Mouse (Mus musculus) limb, embryonic 11.5 days (tissue): Measurements from ENCODE around the gene Shisa3. TPM values are rescaled to one million over a fixed set of nuclear protein-coding genes. Genes with fewer than 3 reads are reported as not detected.

ENCODE experiments used
- ATAC-seq: fragments of 200-750 bp; cut with Nextera tagmentation; 2 replicates; pipeline ENCODE4 v1.8.0; 2017; ENCODE audit warnings: low read depth; ENCODE audit not compliant: insufficient number of reproducible peaks, low FRiP score, low TSS enrichment
- DNase-seq: peaks from one replicate; pipeline ENCODE4 v3.0.0-alpha.2; 2015; ENCODE audit warnings: low spot score
- H3K27ac ChIP-seq: fragments of 300-500 bp; sonication (generic); replicated peaks from 2 replicates; pipeline ENCODE4 v1.5.1; 2014; ENCODE audit warnings: low read depth, mild to moderate bottlenecking, low read length
- H3K27me3 ChIP-seq: fragments of 300-500 bp; sonication (generic); 2 replicates; pipeline ENCODE4 v1.6.1; 2014; ENCODE audit warnings: mild to moderate bottlenecking, low read length, mixed read lengths; ENCODE audit not compliant: control insufficient read depth, insufficient read depth
- H3K36me3 ChIP-seq: fragments of 300-500 bp; sonication (generic); 2 replicates; pipeline ENCODE4 v1.6.1; 2014; ENCODE audit warnings: mild to moderate bottlenecking, low read length, moderate library complexity, mixed read lengths; ENCODE audit not compliant: control insufficient read depth, insufficient read depth
- H3K4me1 ChIP-seq: fragments of 300-500 bp; sonication (generic); 2 replicates; pipeline ENCODE4 v1.6.1; 2014; ENCODE audit warnings: low read length, mixed read lengths; ENCODE audit not compliant: control insufficient read depth, insufficient read depth
- H3K4me2 ChIP-seq: fragments of 300-500 bp; sonication (generic); 2 replicates; pipeline ENCODE4 v1.6.1; 2014; ENCODE audit warnings: low read depth, mild to moderate bottlenecking, moderate library complexity; ENCODE audit not compliant: severe bottlenecking
- H3K4me3 ChIP-seq: fragments of 300-500 bp; sonication (generic); 2 replicates; pipeline ENCODE4 v1.5.1; 2014; ENCODE audit warnings: low read depth, low read length
- H3K9ac ChIP-seq: fragments of 300-500 bp; sonication (generic); 2 replicates; pipeline ENCODE4 v1.6.1; 2014; ENCODE audit warnings: mild to moderate bottlenecking, low read length
- H3K9me3 ChIP-seq: fragments of 300-500 bp; sonication (generic); 2 replicates; pipeline ENCODE4 v1.6.1; 2016; ENCODE audit warnings: low read length; ENCODE audit not compliant: control insufficient read depth
- WGBS: fragments of 180-500 bp; shearing (Covaris S2); extraction: QIAGEN DNeasy Blood & Tissue Kit; methylation state at CpG from one replicate; pipeline ENCODE4 v1.1.7; 2014; 5-methylcytosine and 5-hydroxymethylcytosine counted together
- polyA plus RNA-seq: library from polyadenylated mRNA; unstranded; fragments of >200 nt; fragmentation: Nextera tagmentation; extraction: Ambion mirVana; gene quantifications from 2 replicates; pipeline ENCODE4 v1.2.1, GENCODE M21; 2014

Gene Shisa3
- polyA plus RNA-seq, 1 experiment from 2014 or later = 6.8 TPM

DNA sequence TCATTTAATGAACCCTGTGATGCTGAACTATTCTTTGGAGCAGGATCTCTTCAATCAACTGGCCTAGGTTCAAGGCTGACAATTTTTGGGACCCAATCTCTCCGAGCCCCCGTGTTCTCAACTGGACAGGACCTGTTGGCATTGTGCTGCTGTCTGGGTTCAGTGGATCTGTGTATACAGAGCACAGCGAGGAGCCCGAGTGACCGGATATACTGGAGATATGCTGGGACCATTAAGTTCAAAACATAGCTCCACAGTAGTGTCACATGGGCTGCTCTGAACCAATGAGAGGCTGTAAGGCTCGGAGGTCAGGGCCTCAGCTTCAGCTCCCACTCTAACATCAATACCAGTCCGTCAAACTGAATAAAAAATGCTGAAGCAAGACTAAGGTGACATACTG, 21.8 kb downstream of the Shisa3 start:
- no peaks in the 10 kb centered on the region for H3K27me3 ChIP-seq
- no peak overlapping the region for H3K4me2 ChIP-seq
- no peak overlapping the region for H3K9ac ChIP-seq
- ATAC-seq (no peak), DNase-seq (peak; percentile 18)
- H3K27ac ChIP-seq = no peak overlapping the region
- H3K9me3 ChIP-seq = no peaks in the 10 kb centered on the region
- no peaks in the 10 kb centered on the region for H3K36me3 ChIP-seq
- 86% methylated on average over 7 of the region's 7 CpGs for WGBS
- no peak overlapping the region for H3K4me3 ChIP-seq
- H3K4me1 ChIP-seq = no peaks in the 10 kb centered on the region

DNA sequence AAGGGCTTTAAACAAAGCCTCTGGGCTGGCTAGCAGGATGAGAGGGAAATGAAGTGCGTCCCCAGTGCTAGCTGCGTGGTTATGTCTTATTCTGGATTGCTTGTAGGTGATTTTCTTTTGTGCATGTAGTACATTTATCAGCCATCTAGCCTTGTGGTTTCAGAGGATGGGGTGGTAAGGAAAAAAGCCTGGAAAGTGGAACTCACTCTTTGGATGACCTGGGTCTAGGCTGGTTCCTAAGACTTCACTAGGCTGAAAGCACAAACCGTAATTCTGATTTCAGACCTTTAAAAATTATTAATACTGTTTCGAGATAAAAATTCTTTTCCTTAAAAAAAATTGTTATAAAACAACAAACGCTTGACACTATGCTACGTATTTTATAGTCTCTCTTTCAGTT, 22.2 kb downstream of the Shisa3 start:
- ATAC-seq = no peak
- peak; percentile 21 for DNase-seq
- WGBS = 93% methylated on average over 6 of the region's 6 CpGs

DNA sequence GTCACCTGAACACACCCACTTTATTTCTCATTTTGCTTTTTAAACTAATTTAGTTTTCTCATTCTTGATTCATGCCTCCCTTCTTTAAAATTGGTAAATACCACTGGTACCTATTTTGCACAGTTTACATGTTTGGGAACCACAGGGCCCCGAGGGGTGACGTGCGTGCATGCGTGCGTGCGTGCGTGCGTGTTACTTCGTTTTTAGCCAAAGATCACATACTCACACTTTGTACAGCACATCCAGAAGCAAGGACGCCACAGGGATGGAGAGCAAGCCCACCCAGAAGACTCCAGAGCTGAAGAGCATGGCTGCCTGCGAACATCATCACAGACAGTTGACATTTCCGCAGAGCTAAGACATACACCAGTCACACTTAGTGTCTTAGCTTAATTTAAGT, 23.6 kb downstream of the Shisa3 start:
- WGBS = 91% methylated on average over 12 of the region's 12 CpGs
- Histone ChIP-seq H3K27ac (no peak overlapping the region), H3K4me2 (no peak overlapping the region), H3K27me3 (no peaks in the 10 kb centered on the region), H3K4me1 (no peaks in the 10 kb centered on the region), H3K4me3 (no peak overlapping the region), H3K9me3 (no peaks in the 10 kb centered on the region), H3K36me3 (no peaks in the 10 kb centered on the region), H3K9ac (no peak overlapping the region)
- no peak for ATAC-seq
- peak; percentile 12 for DNase-seq

More for the DNA sequence above, 22.2 kb downstream of the Shisa3 start:
- no peak overlapping the region for H3K27ac ChIP-seq
- H3K9me3 ChIP-seq = no peaks in the 10 kb centered on the region
- H3K36me3 ChIP-seq = no peaks in the 10 kb centered on the region
- no peaks in the 10 kb centered on the region for H3K27me3 ChIP-seq
- no peak overlapping the region for H3K4me3 ChIP-seq
- H3K9ac ChIP-seq = no peak overlapping the region
- no peak overlapping the region for H3K4me2 ChIP-seq
- no peaks in the 10 kb centered on the region for H3K4me1 ChIP-seq

- ATAC-seq = no peak
- no peak overlapping the region for H3K4me3 ChIP-seq
These were observed 25.6 kb downstream of the Shisa3 start for GRCm38 (mm10) chr5:67633138-67633782.

DNA sequence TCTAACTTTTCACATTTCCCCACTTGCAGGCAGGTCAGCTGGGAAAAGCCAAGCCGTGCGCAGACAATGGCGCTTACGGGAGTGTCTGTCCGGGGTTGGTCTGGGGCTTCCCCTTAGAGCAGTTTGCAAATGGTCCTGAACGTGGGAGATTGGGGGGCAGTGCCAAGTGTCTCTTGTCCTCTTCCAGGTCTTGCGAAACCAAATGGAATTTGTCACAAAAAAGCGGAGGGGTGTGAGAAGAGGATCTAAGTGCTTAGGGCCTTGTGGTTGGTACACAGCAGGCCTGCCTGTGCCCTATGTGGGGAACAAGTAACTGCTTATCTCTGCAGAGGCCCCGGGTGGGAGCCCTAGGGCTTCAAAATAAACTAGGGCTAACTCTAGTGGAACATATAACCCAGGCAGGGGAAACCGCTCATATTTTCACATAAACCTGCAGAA, 26.2 kb downstream of the Shisa3 start:
- Histone ChIP-seq H3K27ac (no peak overlapping the region), H3K4me2 (no peak overlapping the region), H3K9me3 (no peaks in the 10 kb centered on the region), H3K27me3 (no peaks in the 10 kb centered on the region), H3K4me3 (no peak overlapping the region), H3K4me1 (peaks cover 2% of the 10 kb centered on the region; the same call in 1 of the 2 replicates), H3K36me3 (no peaks in the 10 kb centered on the region), H3K9ac (no peak overlapping the region)
- ATAC-seq (no peak), DNase-seq (peak; percentile 34)
- 17% methylated on average over 10 of the region's 10 CpGs for WGBS

More at GRCm38 (mm10) chr5:67633138-67633782, 25.6 kb downstream of the Shisa3 start:
- no peak overlapping the region for H3K9ac ChIP-seq
- no peaks in the 10 kb centered on the region for H3K36me3 ChIP-seq
- H3K4me1 ChIP-seq = no peaks in the 10 kb centered on the region
- H3K4me2 ChIP-seq = no peak overlapping the region
- 24% methylated on average over 7 of the region's 7 CpGs for whole genome bisulfite sequencing
- H3K9me3 ChIP-seq = no peaks in the 10 kb centered on the region
- no peak overlapping the region for H3K27ac ChIP-seq
- no peaks in the 10 kb centered on the region for H3K27me3 ChIP-seq
- peak; percentile 21 for DNase-seq

DNA sequence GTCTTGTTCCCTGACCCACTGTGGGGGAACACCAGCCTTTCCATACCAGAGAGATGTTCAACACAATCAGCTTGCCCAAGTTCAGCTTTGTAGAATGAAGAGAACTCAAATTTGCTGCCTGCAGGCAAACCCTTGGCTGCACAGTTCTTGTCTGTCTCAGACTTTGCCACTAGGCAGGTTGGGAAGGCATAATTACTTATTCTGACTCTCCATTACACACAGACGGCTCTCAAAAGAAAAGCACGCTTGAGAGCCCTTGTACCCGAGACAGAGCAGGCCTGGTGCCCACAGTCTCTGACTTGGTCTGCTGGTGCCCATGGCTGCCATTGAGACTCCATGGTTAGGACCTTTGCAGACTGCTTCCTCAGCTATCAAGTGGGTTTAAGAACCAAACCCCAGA, 26.7 kb downstream of the Shisa3 start:
- WGBS = 49% methylated on average over 3 of the region's 3 CpGs
- H3K4me3 ChIP-seq = no peak overlapping the region
- no peaks in the 10 kb centered on the region for H3K9me3 ChIP-seq
- DNase-seq = no peak
- peaks cover 7% of the 10 kb centered on the region for H3K4me1 ChIP-seq
- H3K36me3 ChIP-seq = no peaks in the 10 kb centered on the region
- H3K27ac ChIP-seq = no peak overlapping the region
- H3K9ac ChIP-seq = no peak overlapping the region
- no peak overlapping the region for H3K4me2 ChIP-seq
- H3K27me3 ChIP-seq = no peaks in the 10 kb centered on the region
- no peak for ATAC-seq

DNA sequence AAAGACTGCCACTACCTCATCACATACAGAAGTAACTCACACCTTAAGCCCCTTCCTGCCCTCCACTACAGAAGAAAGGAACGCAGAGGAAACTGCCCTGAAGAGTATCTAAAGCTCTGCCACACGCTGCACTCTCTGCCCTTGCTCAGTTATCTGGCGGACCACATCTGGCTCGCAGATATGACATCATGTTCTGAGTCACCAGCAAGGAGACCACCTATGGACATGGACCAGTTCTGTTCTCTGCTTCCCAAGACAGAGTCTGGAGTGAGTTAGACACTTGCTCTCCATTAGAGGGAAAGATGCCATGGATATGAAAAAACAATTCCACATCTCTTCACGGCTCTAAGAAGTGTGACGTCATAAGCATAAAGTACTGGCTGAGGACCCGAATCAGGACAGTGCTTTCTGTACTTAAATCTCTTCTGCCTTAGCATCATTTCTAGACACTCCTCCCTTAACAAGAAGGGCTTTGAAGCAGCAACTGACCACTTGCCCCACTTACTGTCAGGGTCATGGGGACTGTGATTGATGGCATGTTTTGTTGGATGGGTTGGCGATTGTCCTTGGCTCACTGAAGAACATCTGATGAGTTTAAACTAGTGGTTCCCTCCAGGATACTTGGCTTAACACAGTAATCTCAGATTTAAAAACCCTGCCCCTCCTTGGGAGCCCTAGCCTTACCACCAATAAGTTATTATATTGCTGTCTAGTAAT, 33.1 kb downstream of the Shisa3 start:
- H3K36me3 ChIP-seq = no peaks in the 10 kb centered on the region
- H3K9ac ChIP-seq = no peak overlapping the region
- DNase-seq (peak; percentile 49), ATAC-seq (peak; percentile 51)
- H3K4me3 ChIP-seq = no peak overlapping the region
- WGBS = 27% methylated on average over 8 of the region's 8 CpGs
- H3K27ac ChIP-seq = no peak overlapping the region
- H3K27me3 ChIP-seq = no peaks in the 10 kb centered on the region
- no peaks in the 10 kb centered on the region for H3K9me3 ChIP-seq
- H3K4me2 ChIP-seq = no peak overlapping the region
- H3K4me1 ChIP-seq = peaks cover 31% of the 10 kb centered on the region

GRCm38 (mm10) chr5:67641406-67642120, 33.9 kb downstream of the Shisa3 start:
- 10% methylated on average over 8 of the region's 8 CpGs for WGBS
- Histone ChIP-seq H3K27me3 (no peaks in the 10 kb centered on the region), H3K9ac (no peak overlapping the region), H3K27ac (no peak overlapping the region), H3K4me2 (no peak overlapping the region), H3K4me3 (no peak overlapping the region), H3K4me1 (peaks cover 35% of the 10 kb centered on the region), H3K36me3 (no peaks in the 10 kb centered on the region), H3K9me3 (no peaks in the 10 kb centered on the region)
- ATAC-seq = 0 out of 2 replicates have a peak, but pooled peaks have one; percentile 40
- peak; percentile 79 for DNase-seq
